Mouse (Mus musculus): Measurements from ENCODE around the gene Lcp2. TPM values are rescaled to one million over a fixed set of nuclear protein-coding genes. Genes with fewer than 3 reads are reported as not detected.

Gene Lcp2
- 2.4 and 4.1 TPM in 2 replicates for polyA plus RNA-seq (2014; fragmentation: Nextera tagmentation; extraction: Ambion mirVana)

- 84% methylated on average over 6 of the region's 6 CpGs for WGBS
- no peaks in the 10 kb centered on the region for H3K9me3 ChIP-seq (ENCODE audit: control insufficient read depth, low read depth, low read length)
- ATAC-seq (ENCODE audit: insufficient number of reproducible peaks, insufficient read depth, low FRiP score, low read depth): no peak
- no peak within 1 kb of the TSS for H3K27ac ChIP-seq (ENCODE audit: low read length)
- H3K4me3 ChIP-seq (ENCODE audit: low read depth, low read length): no peak within 1 kb of the TSS
- no peaks in the 10 kb centered on the region for H3K4me1 ChIP-seq (ENCODE audit: control insufficient read depth, insufficient read depth, low read length)
- H3K4me2 ChIP-seq (replicated peaks; ENCODE audit: low read depth, low read length): no peak within 1 kb of the TSS
- no peaks in the 10 kb centered on the region for H3K27me3 ChIP-seq (ENCODE audit: control insufficient read depth, insufficient read depth, low read length)
- H3K9ac ChIP-seq (replicated peaks; ENCODE audit: low read depth, low read length): no peak within 1 kb of the TSS
- no peaks in the 10 kb centered on the region for H3K36me3 ChIP-seq (ENCODE audit: control insufficient read depth, insufficient read depth, low read length)
Observed at GRCm38 (mm10) chr11:34046767-34047541, at the start of gene Lcp2. TSS of gene Lcp2 (plus strand) at chr11:34046920.

DNA sequence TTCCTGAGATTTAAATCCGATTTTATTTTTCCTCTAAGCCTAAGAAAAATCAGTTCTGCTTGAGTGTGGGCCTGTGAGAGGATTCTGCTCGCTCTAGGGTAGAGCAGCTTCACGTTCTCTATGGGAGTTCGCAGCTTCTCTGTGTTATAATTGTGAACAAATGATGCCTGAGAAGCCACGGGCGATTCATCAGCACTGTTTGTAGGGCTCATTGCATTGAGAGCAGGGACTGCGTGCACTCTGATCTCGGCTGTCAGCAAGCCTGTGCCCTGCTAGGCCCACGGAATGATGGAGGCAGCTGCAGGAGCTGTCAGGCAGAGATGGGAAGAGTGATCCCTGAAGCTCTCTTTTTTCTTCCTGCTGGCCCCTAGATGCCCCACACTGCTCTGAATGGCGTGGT is 48.5 kb upstream of the Lcp2 start:
- ATAC-seq (ENCODE audit: insufficient number of reproducible peaks, insufficient read depth, low FRiP score, low read depth): no peak
- H3K4me1 ChIP-seq (ENCODE audit: control insufficient read depth, insufficient read depth, low read length): no peaks in the 10 kb centered on the region
- WGBS: 63% methylated on average over 10 of the region's 10 CpGs

DNA sequence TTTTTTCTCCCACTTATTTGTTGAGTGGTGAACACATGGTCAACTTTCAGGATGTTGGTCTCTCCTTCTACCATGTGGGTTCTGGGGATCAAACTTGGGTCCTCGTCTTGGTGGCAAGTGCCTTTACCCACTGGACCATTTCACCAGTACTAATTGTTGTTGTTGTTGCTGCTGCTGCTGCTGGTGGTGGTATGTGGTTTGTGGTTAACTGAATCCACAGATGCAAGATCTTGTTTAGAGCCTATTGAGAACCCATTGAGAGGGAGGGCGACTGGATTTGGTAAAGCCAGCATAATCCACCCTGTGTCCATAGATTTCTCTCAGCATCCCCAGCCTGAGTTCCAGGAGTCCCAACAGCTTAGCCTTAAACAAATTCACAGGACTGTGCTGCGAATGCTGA is 46.3 kb upstream of the Lcp2 start:
- no peak overlapping the region for H3K4me2 ChIP-seq (replicated peaks; ENCODE audit: low read depth, low read length)
- ATAC-seq (ENCODE audit: insufficient number of reproducible peaks, insufficient read depth, low FRiP score, low read depth): no peak
- no peaks in the 10 kb centered on the region for H3K9me3 ChIP-seq (ENCODE audit: control insufficient read depth, low read depth, low read length)
- no peak overlapping the region for H3K27ac ChIP-seq (ENCODE audit: low read length)
- no peaks in the 10 kb centered on the region for H3K36me3 ChIP-seq (ENCODE audit: control insufficient read depth, insufficient read depth, low read length)
- 84% methylated on average over 3 of the region's 3 CpGs for WGBS
- H3K4me3 ChIP-seq (ENCODE audit: low read depth, low read length): no peak overlapping the region
- no peaks in the 10 kb centered on the region for H3K4me1 ChIP-seq (ENCODE audit: control insufficient read depth, insufficient read depth, low read length)
- H3K27me3 ChIP-seq (ENCODE audit: control insufficient read depth, insufficient read depth, low read length): no peaks in the 10 kb centered on the region
- H3K9ac ChIP-seq (replicated peaks; ENCODE audit: low read depth, low read length): no peak overlapping the region

More for the DNA sequence above, 48.5 kb upstream of the Lcp2 start:
- no peaks in the 10 kb centered on the region for H3K36me3 ChIP-seq (ENCODE audit: control insufficient read depth, insufficient read depth, low read length)
- no peak overlapping the region for H3K4me3 ChIP-seq (ENCODE audit: low read depth, low read length)
- H3K9me3 ChIP-seq (ENCODE audit: control insufficient read depth, low read depth, low read length): no peaks in the 10 kb centered on the region
- H3K27me3 ChIP-seq (ENCODE audit: control insufficient read depth, insufficient read depth, low read length): no peaks in the 10 kb centered on the region
- no peak overlapping the region for H3K9ac ChIP-seq (replicated peaks; ENCODE audit: low read depth, low read length)
- H3K4me2 ChIP-seq (replicated peaks; ENCODE audit: low read depth, low read length): no peak overlapping the region
- H3K27ac ChIP-seq (ENCODE audit: low read length): no peak overlapping the region

DNA sequence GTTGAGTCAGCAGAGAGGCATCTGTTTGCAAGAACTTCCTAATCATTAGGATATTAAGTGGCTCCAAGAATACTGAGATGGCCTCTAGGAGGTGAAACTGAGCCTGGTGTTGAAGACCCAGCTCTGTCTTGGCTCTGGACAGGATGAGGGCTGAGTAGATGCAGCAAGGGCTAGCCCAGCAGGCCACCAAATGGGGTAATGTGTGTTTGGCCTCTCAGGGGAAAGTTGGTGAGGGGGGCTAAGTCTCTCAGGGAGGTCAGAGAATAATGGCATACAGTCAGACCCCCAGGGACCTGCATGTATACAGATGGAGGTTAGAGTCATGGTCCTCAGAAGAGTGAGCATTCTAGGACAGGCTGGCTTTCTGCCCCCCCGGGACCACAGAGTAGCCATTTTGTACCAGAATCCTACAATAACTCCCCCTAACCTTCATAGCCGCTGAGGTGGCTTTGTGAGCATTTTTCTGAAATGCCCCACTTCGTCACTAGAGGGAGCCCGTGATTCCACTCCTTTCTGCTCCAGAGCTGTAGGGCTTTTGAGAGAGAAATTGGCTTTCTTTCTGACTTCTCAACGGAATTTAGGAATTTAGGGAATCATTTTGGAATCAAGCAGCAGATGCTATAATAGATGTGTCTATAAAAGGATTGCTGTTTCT is 44.7 kb upstream of the Lcp2 start:
- ATAC-seq (ENCODE audit: insufficient number of reproducible peaks, insufficient read depth, low FRiP score, low read depth): no peak
- Histone ChIP-seq H3K4me1 (ENCODE audit: control insufficient read depth, insufficient read depth, low read length) (no peaks in the 10 kb centered on the region), H3K27me3 (ENCODE audit: control insufficient read depth, insufficient read depth, low read length) (no peaks in the 10 kb centered on the region), H3K27ac (ENCODE audit: low read length) (no peak overlapping the region), H3K9me3 (ENCODE audit: control insufficient read depth, low read depth, low read length) (no peaks in the 10 kb centered on the region), H3K4me2 (replicated peaks; ENCODE audit: low read depth, low read length) (no peak overlapping the region), H3K9ac (replicated peaks; ENCODE audit: low read depth, low read length) (no peak overlapping the region), H3K36me3 (ENCODE audit: control insufficient read depth, insufficient read depth, low read length) (no peaks in the 10 kb centered on the region), H3K4me3 (ENCODE audit: low read depth, low read length) (no peak overlapping the region)
- WGBS: 10% methylated on average over 5 of the region's 5 CpGs

DNA sequence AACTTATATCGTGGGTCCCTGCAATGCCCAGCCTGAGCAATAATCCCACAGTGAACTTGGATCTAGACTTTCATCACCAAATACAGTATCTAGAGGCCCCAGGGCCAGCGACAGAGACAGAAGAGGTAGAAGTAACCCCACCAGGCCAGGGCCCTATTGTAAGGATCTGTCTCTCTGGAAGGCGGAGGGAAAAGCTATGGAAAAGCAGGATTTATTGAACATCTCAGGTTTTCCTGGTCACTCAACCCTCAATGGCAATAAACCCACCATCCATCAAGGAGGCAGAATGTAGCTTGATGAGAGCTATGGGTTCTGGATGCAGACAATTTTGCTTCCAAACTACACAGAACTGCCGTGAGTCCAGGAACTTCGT is 44.1 kb upstream of the Lcp2 start:
- no peak overlapping the region for H3K4me2 ChIP-seq (replicated peaks; ENCODE audit: low read depth, low read length)
- H3K4me3 ChIP-seq (ENCODE audit: low read depth, low read length): no peak overlapping the region
- H3K36me3 ChIP-seq (ENCODE audit: control insufficient read depth, insufficient read depth, low read length): no peaks in the 10 kb centered on the region
- no peak for ATAC-seq (ENCODE audit: insufficient number of reproducible peaks, insufficient read depth, low FRiP score, low read depth)
- H3K4me1 ChIP-seq (ENCODE audit: control insufficient read depth, insufficient read depth, low read length): no peaks in the 10 kb centered on the region
- H3K27ac ChIP-seq (ENCODE audit: low read length): no peak overlapping the region
- no peaks in the 10 kb centered on the region for H3K27me3 ChIP-seq (ENCODE audit: control insufficient read depth, insufficient read depth, low read length)
- 79% methylated on average over 5 of the region's 5 CpGs for WGBS
- no peaks in the 10 kb centered on the region for H3K9me3 ChIP-seq (ENCODE audit: control insufficient read depth, low read depth, low read length)
- H3K9ac ChIP-seq (replicated peaks; ENCODE audit: low read depth, low read length): no peak overlapping the region

DNA sequence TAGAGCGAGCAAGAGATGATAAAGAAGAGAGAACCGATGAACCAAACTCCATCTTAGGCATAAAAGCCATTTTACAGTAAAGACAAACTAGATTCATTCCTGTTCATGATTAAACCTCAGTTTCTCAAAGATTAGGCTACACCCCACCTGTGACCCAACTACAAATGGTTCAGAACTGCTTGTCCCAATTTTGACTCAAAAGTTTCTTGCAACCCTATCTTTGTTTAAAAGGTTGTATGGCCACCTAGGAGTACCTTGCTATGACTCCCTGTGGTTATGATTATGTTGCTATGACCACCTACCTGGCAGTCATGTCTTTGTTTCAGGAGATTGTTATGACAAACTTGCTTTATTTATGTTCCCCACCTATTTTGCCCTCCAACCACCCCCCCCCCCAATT is 39.1 kb upstream of the Lcp2 start:
- Histone ChIP-seq H3K9ac (replicated peaks; ENCODE audit: low read depth, low read length) (no peak overlapping the region), H3K36me3 (ENCODE audit: control insufficient read depth, insufficient read depth, low read length) (no peaks in the 10 kb centered on the region), H3K4me3 (ENCODE audit: low read depth, low read length) (no peak overlapping the region), H3K4me1 (ENCODE audit: control insufficient read depth, insufficient read depth, low read length) (no peaks in the 10 kb centered on the region), H3K4me2 (replicated peaks; ENCODE audit: low read depth, low read length) (no peak overlapping the region), H3K9me3 (ENCODE audit: control insufficient read depth, low read depth, low read length) (no peaks in the 10 kb centered on the region), H3K27me3 (ENCODE audit: control insufficient read depth, insufficient read depth, low read length) (no peaks in the 10 kb centered on the region), H3K27ac (ENCODE audit: low read length) (no peak overlapping the region)
- 75% methylated on average over 2 of the region's 2 CpGs for WGBS
- no peak for ATAC-seq (ENCODE audit: insufficient number of reproducible peaks, insufficient read depth, low FRiP score, low read depth)

DNA sequence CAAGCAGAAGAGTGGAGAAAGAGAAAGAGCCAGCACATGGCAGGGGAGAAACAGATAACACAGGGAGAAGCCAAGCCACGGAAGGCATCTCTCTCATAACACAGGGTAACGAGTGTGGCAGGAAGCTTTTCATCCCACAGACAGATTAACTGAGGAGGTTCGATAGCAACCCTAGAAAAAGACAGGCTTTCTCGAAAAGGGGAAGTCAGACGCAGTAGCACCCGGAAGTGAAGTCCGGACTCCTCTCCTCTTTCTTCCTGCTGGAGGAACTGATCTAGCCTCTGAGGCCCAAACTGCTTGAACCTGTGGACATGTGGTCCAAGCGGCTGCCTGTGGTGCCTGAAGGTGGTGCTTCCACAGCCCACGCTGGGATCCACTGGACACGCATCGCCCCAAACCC is 38.5 kb upstream of the Lcp2 start:
- 85% methylated on average over 11 of the region's 11 CpGs for WGBS
- Histone ChIP-seq H3K27ac (ENCODE audit: low read length) (no peak overlapping the region), H3K9me3 (ENCODE audit: control insufficient read depth, low read depth, low read length) (no peaks in the 10 kb centered on the region), H3K36me3 (ENCODE audit: control insufficient read depth, insufficient read depth, low read length) (no peaks in the 10 kb centered on the region), H3K4me1 (ENCODE audit: control insufficient read depth, insufficient read depth, low read length) (no peaks in the 10 kb centered on the region), H3K4me3 (ENCODE audit: low read depth, low read length) (no peak overlapping the region), H3K27me3 (ENCODE audit: control insufficient read depth, insufficient read depth, low read length) (no peaks in the 10 kb centered on the region), H3K9ac (replicated peaks; ENCODE audit: low read depth, low read length) (no peak overlapping the region), H3K4me2 (replicated peaks; ENCODE audit: low read depth, low read length) (no peak overlapping the region)
- ATAC-seq (ENCODE audit: insufficient number of reproducible peaks, insufficient read depth, low FRiP score, low read depth): no peak

GRCm38 (mm10) chr11:34008702-34009101 is 38.0 kb upstream of the Lcp2 start:
- Histone ChIP-seq H3K4me3 (ENCODE audit: low read depth, low read length) (no peak overlapping the region), H3K27me3 (ENCODE audit: control insufficient read depth, insufficient read depth, low read length) (no peaks in the 10 kb centered on the region), H3K4me1 (ENCODE audit: control insufficient read depth, insufficient read depth, low read length) (no peaks in the 10 kb centered on the region), H3K9ac (replicated peaks; ENCODE audit: low read depth, low read length) (no peak overlapping the region), H3K36me3 (ENCODE audit: control insufficient read depth, insufficient read depth, low read length) (no peaks in the 10 kb centered on the region), H3K9me3 (ENCODE audit: control insufficient read depth, low read depth, low read length) (no peaks in the 10 kb centered on the region), H3K27ac (ENCODE audit: low read length) (no peak overlapping the region), H3K4me2 (replicated peaks; ENCODE audit: low read depth, low read length) (no peak overlapping the region)
- WGBS: 38% methylated on average over 9 of the region's 9 CpGs
- no peak for ATAC-seq (ENCODE audit: insufficient number of reproducible peaks, insufficient read depth, low FRiP score, low read depth)
